Mouse (Mus musculus) midbrain, embryonic 13.5 days (tissue): ENCODE data around the gene Flot1. TPM values are rescaled to one million over a fixed set of nuclear protein-coding genes. Genes with fewer than 3 reads are reported as not detected.

ENCODE experiments used
- ATAC-seq: fragments of 200-750 bp; cut with Nextera tagmentation; 2 replicates; pipeline ENCODE4 v1.8.0; 2017; ENCODE audit warnings: mild to moderate bottlenecking, moderate TSS enrichment, moderate library complexity
- H3K27ac ChIP-seq: fragments of 300-500 bp; sonication (generic); 2 replicates; pipeline ENCODE4 v1.5.1; 2015; ENCODE audit warnings: inconsistent platforms, mild to moderate bottlenecking, moderate library complexity
- H3K27me3 ChIP-seq: fragments of 300-500 bp; sonication (generic); 2 replicates; pipeline ENCODE4 v1.6.1; 2015; ENCODE audit warnings: mild to moderate bottlenecking, inconsistent platforms
- H3K36me3 ChIP-seq: fragments of 300-500 bp; sonication (generic); 2 replicates; pipeline ENCODE4 v1.6.1; 2015; ENCODE audit warnings: mild to moderate bottlenecking, inconsistent platforms
- H3K4me1 ChIP-seq: fragments of 300-500 bp; sonication (generic); replicated peaks from 2 replicates; pipeline ENCODE4 v1.6.1; 2015; ENCODE audit warnings: inconsistent platforms
- H3K4me2 ChIP-seq: fragments of 300-500 bp; sonication (generic); replicated peaks from 2 replicates; pipeline ENCODE4 v1.6.1; 2015; ENCODE audit warnings: moderate library complexity, mild to moderate bottlenecking, inconsistent platforms
- H3K4me3 ChIP-seq: fragments of 300-500 bp; sonication (generic); replicated peaks from 2 replicates; pipeline ENCODE4 v1.5.1; 2015; ENCODE audit warnings: mild to moderate bottlenecking, inconsistent platforms
- H3K9ac ChIP-seq: fragments of 300-500 bp; sonication (generic); replicated peaks from 2 replicates; pipeline ENCODE4 v1.6.1; 2015; ENCODE audit warnings: mild to moderate bottlenecking, inconsistent platforms
- H3K9me3 ChIP-seq: fragments of 300-500 bp; sonication (generic); 2 replicates; pipeline ENCODE4 v1.6.1; 2016; ENCODE audit warnings: mild to moderate bottlenecking, inconsistent platforms
- WGBS: fragments of 180-500 bp; shearing (Covaris S2); methylation state at CpG from one replicate; pipeline ENCODE4 v1.1.7; 2015; 5-methylcytosine and 5-hydroxymethylcytosine counted together
- polyA plus RNA-seq: library from polyadenylated mRNA; unstranded; fragments of >200 nt; fragmentation: Nextera tagmentation; extraction: Ambion mirVana; gene quantifications from 2 replicates; pipeline ENCODE4 v1.2.1, GENCODE M21; 2015

The Flot1 gene
- polyA plus RNA-seq, 1 experiment from 2014 or later = 59.6 TPM

GRCm38 (mm10) chr17:35813245-35813647 lies 9.8 kb upstream of the Flot1 start:
- no peak overlapping the region for H3K4me2 ChIP-seq
- no peaks in the 10 kb centered on the region for H3K9me3 ChIP-seq
- peak; percentile 69 for ATAC-seq
- no peaks in the 10 kb centered on the region for H3K36me3 ChIP-seq
- H3K27me3 ChIP-seq = peaks cover 5% of the 10 kb centered on the region; the same call in 1 of the 2 replicates
- no peaks in the 10 kb centered on the region for H3K4me1 ChIP-seq
- 62% methylated on average over 7 of the region's 7 CpGs for WGBS
- no peak overlapping the region for H3K4me3 ChIP-seq
- no peak overlapping the region for H3K9ac ChIP-seq
- H3K27ac ChIP-seq = no peak overlapping the region

- H3K9me3 ChIP-seq = no peaks in the 10 kb centered on the region
- no peaks in the 10 kb centered on the region for H3K36me3 ChIP-seq
- no peak overlapping the region for H3K9ac ChIP-seq
- H3K4me1 ChIP-seq = no peaks in the 10 kb centered on the region
- ATAC-seq = no peak
- 86% methylated on average over 7 of the region's 7 CpGs for whole genome bisulfite sequencing
- no peak overlapping the region for H3K27ac ChIP-seq
- no peak overlapping the region for H3K4me2 ChIP-seq
- peaks cover 5% of the 10 kb centered on the region; the same call in 1 of the 2 replicates for H3K27me3 ChIP-seq
- no peak overlapping the region for H3K4me3 ChIP-seq
These were observed 9.4 kb upstream of the Flot1 start for GRCm38 (mm10) chr17:35813653-35814052.

- Histone ChIP-seq H3K27me3 (peaks cover 13% of the 10 kb centered on the region), H3K4me1 (no peaks in the 10 kb centered on the region), H3K4me3 (no peak overlapping the region), H3K9me3 (no peaks in the 10 kb centered on the region), H3K4me2 (no peak overlapping the region), H3K27ac (no peak overlapping the region), H3K36me3 (no peaks in the 10 kb centered on the region), H3K9ac (no peak overlapping the region)
- ATAC-seq = no peak
- WGBS = 71% methylated on average over 6 of the region's 6 CpGs
These were observed 8.4 kb upstream of the Flot1 start for GRCm38 (mm10) chr17:35814678-35815077.

GRCm38 (mm10) chr17:35815836-35816235 lies 7.2 kb upstream of the Flot1 start:
- Histone ChIP-seq H3K27me3 (peaks cover 24% of the 10 kb centered on the region), H3K9me3 (no peaks in the 10 kb centered on the region), H3K9ac (no peak overlapping the region), H3K4me2 (no peak overlapping the region), H3K36me3 (no peaks in the 10 kb centered on the region), H3K27ac (no peak overlapping the region), H3K4me3 (no peak overlapping the region), H3K4me1 (peaks cover 1% of the 10 kb centered on the region; the same call in 1 of the 2 replicates)
- no peak for ATAC-seq
- 59% methylated on average over 7 of the region's 7 CpGs for WGBS

GRCm38 (mm10) chr17:35816686-35817085 lies 6.3 kb upstream of the Flot1 start:
- no peak overlapping the region for H3K4me2 ChIP-seq
- no peak for ATAC-seq
- H3K4me3 ChIP-seq = no peak overlapping the region
- no peaks in the 10 kb centered on the region for H3K36me3 ChIP-seq
- H3K27ac ChIP-seq = no peak overlapping the region
- 45% methylated on average over 8 of the region's 14 CpGs for WGBS
- no peaks in the 10 kb centered on the region for H3K9me3 ChIP-seq
- no peak overlapping the region for H3K9ac ChIP-seq
- H3K27me3 ChIP-seq = peaks cover 31% of the 10 kb centered on the region
- peaks cover 10% of the 10 kb centered on the region for H3K4me1 ChIP-seq

- peaks cover 15% of the 10 kb centered on the region for H3K4me1 ChIP-seq
- H3K4me3 ChIP-seq = no peak overlapping the region
- ATAC-seq = no peak
- H3K27ac ChIP-seq = no peak overlapping the region
- 61% methylated on average over 10 of the region's 10 CpGs for WGBS
- H3K9me3 ChIP-seq = no peaks in the 10 kb centered on the region
- no peak overlapping the region for H3K4me2 ChIP-seq
- H3K9ac ChIP-seq = no peak overlapping the region
- H3K27me3 ChIP-seq = peaks cover 31% of the 10 kb centered on the region
- H3K36me3 ChIP-seq = no peaks in the 10 kb centered on the region
These were observed 5.8 kb upstream of the Flot1 start for GRCm38 (mm10) chr17:35817226-35817625.

- Histone ChIP-seq H3K9ac (no peak overlapping the region), H3K27ac (no peak overlapping the region), H3K4me3 (no peak overlapping the region), H3K4me1 (peaks cover 33% of the 10 kb centered on the region), H3K36me3 (no peaks in the 10 kb centered on the region), H3K27me3 (peaks cover 31% of the 10 kb centered on the region), H3K9me3 (no peaks in the 10 kb centered on the region), H3K4me2 (no peak overlapping the region)
- ATAC-seq = no peak
- 80% methylated on average over 5 of the region's 5 CpGs for WGBS
These were observed 2.9 kb upstream of the Flot1 start for GRCm38 (mm10) chr17:35820111-35820510.

GRCm38 (mm10) chr17:35821439-35822430 lies 1.3 kb upstream of the Flot1 start, which contains the start of gene Ier3:
TSS of gene Ier3 (plus strand) at chr17:35821684.
- Histone ChIP-seq H3K27ac (peak within 1 kb of the TSS; percentile 89), H3K27me3 (peaks cover 26% of the 10 kb centered on the region), H3K4me2 (peak within 1 kb of the TSS; percentile 87), H3K9ac (peak within 1 kb of the TSS; percentile 80), H3K4me1 (peaks cover 33% of the 10 kb centered on the region), H3K4me3 (peak within 1 kb of the TSS; percentile 66), H3K9me3 (no peaks in the 10 kb centered on the region), H3K36me3 (peaks cover 13% of the 10 kb centered on the region)
- WGBS = under 1% methylated on average over 62 of the region's 62 CpGs
- ATAC-seq = no peak

- H3K4me3 ChIP-seq = peak overlapping the region; percentile 66
- H3K9me3 ChIP-seq = no peaks in the 10 kb centered on the region
- no peak; the same call in 1 of the 2 replicates for ATAC-seq
- H3K4me2 ChIP-seq = peak overlapping the region; percentile 87
- WGBS = under 1% methylated on average over 11 of the region's 11 CpGs
- H3K27me3 ChIP-seq = peaks cover 26% of the 10 kb centered on the region
- peaks cover 21% of the 10 kb centered on the region for H3K36me3 ChIP-seq
- peak overlapping the region; percentile 80 for H3K9ac ChIP-seq
- H3K4me1 ChIP-seq = peaks cover 33% of the 10 kb centered on the region
- peak overlapping the region; percentile 89 for H3K27ac ChIP-seq
These were observed 466 bp upstream of the Flot1 start for GRCm38 (mm10) chr17:35822564-35822963.

GRCm38 (mm10) chr17:35824402-35824801 lies 1.4 kb downstream of the Flot1 start:
- WGBS = 71% methylated on average over 7 of the region's 7 CpGs
- Histone ChIP-seq H3K9ac (0 out of 2 replicates have a peak overlapping the region, but pooled peaks have one; percentile 80), H3K4me3 (peak overlapping the region; percentile 66), H3K9me3 (no peaks in the 10 kb centered on the region), H3K27ac (no peak overlapping the region), H3K4me1 (peaks cover 34% of the 10 kb centered on the region), H3K4me2 (peak overlapping the region; percentile 87), H3K27me3 (peaks cover 21% of the 10 kb centered on the region), H3K36me3 (peaks cover 28% of the 10 kb centered on the region)
- ATAC-seq = no peak

GRCm38 (mm10) chr17:35825109-35825850 lies 2.2 kb downstream of the Flot1 start:
- H3K9ac ChIP-seq = no peak overlapping the region
- no peaks in the 10 kb centered on the region for H3K9me3 ChIP-seq
- peaks cover 12% of the 10 kb centered on the region for H3K27me3 ChIP-seq
- H3K36me3 ChIP-seq = peaks cover 28% of the 10 kb centered on the region
- H3K4me1 ChIP-seq = peaks cover 42% of the 10 kb centered on the region
- H3K27ac ChIP-seq = no peak overlapping the region
- no peak for ATAC-seq
- WGBS = 93% methylated on average over 13 of the region's 13 CpGs
- H3K4me2 ChIP-seq = no peak overlapping the region
- no peak overlapping the region for H3K4me3 ChIP-seq

- Histone ChIP-seq H3K36me3 (peaks cover 59% of the 10 kb centered on the region), H3K9ac (no peak overlapping the region), H3K9me3 (no peaks in the 10 kb centered on the region), H3K4me3 (peak overlapping the region; percentile 2; the same call in 1 of the 2 replicates), H3K4me1 (peaks cover 27% of the 10 kb centered on the region), H3K27ac (no peak overlapping the region), H3K4me2 (peak overlapping the region; percentile 15; the same call in 1 of the 2 replicates), H3K27me3 (no peaks in the 10 kb centered on the region)
- WGBS = 1% methylated on average over 21 of the region's 21 CpGs
- ATAC-seq = peak; percentile 75
These were observed 6.7 kb downstream of the Flot1 start for GRCm38 (mm10) chr17:35829737-35830136.
